Mouse (Mus musculus) intestine, embryonic 16.5 days (tissue): ENCODE results near the gene Rbpjl. TPM values are rescaled to one million over a fixed set of nuclear protein-coding genes. Genes with fewer than 3 reads are reported as not detected.

Experiments
- ATAC-seq: fragments of 200-750 bp; cut with Nextera tagmentation; 2 replicates; pipeline ENCODE4 v1.8.0; 2017; ENCODE audit warnings: moderate TSS enrichment, moderate library complexity
- H3K27ac ChIP-seq: fragments of 300-500 bp; sonication (generic); 2 replicates; pipeline ENCODE4 v1.5.1; 2014; ENCODE audit warnings: mild to moderate bottlenecking, low read length
- H3K27me3 ChIP-seq: fragments of 300-500 bp; sonication (generic); replicated peaks from 2 replicates; pipeline ENCODE4 v1.6.1; 2014; ENCODE audit warnings: low read length, control low read depth, mixed read lengths; ENCODE audit not compliant: control insufficient read depth, insufficient read depth
- H3K36me3 ChIP-seq: fragments of 300-500 bp; sonication (generic); 2 replicates; pipeline ENCODE4 v1.6.1; 2014; ENCODE audit warnings: low read length, control low read depth; ENCODE audit not compliant: control insufficient read depth, insufficient read depth
- H3K4me1 ChIP-seq: fragments of 300-500 bp; sonication (generic); 2 replicates; pipeline ENCODE4 v1.6.1; 2014; ENCODE audit warnings: low read length, control low read depth, mixed read lengths; ENCODE audit not compliant: control insufficient read depth, insufficient read depth
- H3K4me2 ChIP-seq: fragments of 300-500 bp; sonication (generic); 2 replicates; pipeline ENCODE4 v1.6.1; 2014; ENCODE audit warnings: low read depth, low read length, control low read depth
- H3K4me3 ChIP-seq: fragments of 300-500 bp; sonication (generic); 2 replicates; pipeline ENCODE4 v1.5.1; 2014; ENCODE audit warnings: mild to moderate bottlenecking, low read length
- H3K9ac ChIP-seq: fragments of 300-500 bp; sonication (generic); 2 replicates; pipeline ENCODE4 v1.6.1; 2014; ENCODE audit warnings: low read depth, low read length
- H3K9me3 ChIP-seq: fragments of 300-500 bp; sonication (generic); 2 replicates; pipeline ENCODE4 v1.6.1; 2016; ENCODE audit warnings: low read length, control low read depth; ENCODE audit not compliant: control insufficient read depth
- WGBS: fragments of 180-500 bp; shearing (Covaris S2); extraction: QIAGEN DNeasy Blood & Tissue Kit; methylation state at CpG from one replicate; pipeline ENCODE4 v1.1.7; 2014; 5-methylcytosine and 5-hydroxymethylcytosine counted together
- polyA plus RNA-seq: library from polyadenylated mRNA; unstranded; fragments of >200 nt; fragmentation: Nextera tagmentation; extraction: Ambion mirVana; gene quantifications from 2 replicates; pipeline ENCODE4 v1.2.1, GENCODE M21; 2015

The Rbpjl gene
- polyA plus RNA-seq, 1 experiment from 2014 or later, result 25.1 TPM

DNA sequence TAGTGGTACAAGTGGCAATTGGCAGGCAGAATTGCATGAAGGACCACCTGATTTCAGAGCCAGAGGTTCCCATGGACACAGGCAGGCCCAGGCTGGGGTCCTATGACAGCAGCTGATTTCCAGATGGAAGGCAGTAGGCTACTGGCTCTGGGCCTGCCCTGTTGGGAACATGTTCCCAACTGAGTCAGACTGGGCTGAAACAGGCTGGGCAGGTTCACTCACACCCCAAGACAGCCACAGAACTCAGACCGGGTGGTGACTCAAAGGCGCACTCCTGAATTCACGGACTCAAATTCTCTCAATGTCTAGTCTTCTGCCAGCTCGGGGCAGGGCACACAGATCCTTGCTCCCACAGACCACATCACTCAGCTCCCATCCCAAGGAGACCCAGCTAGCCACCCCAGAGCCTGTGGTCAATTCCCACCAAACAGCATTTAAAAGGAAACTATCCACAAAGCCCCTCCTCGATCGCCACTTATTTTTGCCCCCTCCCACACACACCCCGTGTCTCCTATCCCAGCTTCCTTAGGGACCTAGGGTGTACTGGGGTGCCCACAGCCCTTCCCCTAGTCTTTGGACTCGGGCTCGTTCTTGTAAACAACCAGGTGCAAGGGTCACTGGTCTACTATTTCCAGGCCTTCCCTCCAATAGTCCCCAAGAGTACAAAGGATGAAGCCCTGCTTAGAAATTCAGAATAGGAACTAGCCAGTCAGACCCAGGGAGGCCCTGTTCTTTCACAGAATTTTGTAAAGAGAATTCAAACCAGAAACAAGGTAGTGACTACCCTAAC, 28.9 kb downstream of the Rbpjl start:
- WGBS, result 39% methylated on average over 9 of the region's 9 CpGs
- Histone ChIP-seq H3K36me3 (peaks cover 7% of the 10 kb centered on the region; the same call in 1 of the 2 replicates), H3K9me3 (no peaks in the 10 kb centered on the region), H3K4me2 (peak overlapping the region; percentile 60), H3K9ac (peak overlapping the region; percentile 69), H3K27ac (peak overlapping the region; percentile 95), H3K4me3 (peak overlapping the region; percentile 27), H3K4me1 (peaks cover 73% of the 10 kb centered on the region), H3K27me3 (no peaks in the 10 kb centered on the region)
- ATAC-seq, result peak; percentile 67

DNA sequence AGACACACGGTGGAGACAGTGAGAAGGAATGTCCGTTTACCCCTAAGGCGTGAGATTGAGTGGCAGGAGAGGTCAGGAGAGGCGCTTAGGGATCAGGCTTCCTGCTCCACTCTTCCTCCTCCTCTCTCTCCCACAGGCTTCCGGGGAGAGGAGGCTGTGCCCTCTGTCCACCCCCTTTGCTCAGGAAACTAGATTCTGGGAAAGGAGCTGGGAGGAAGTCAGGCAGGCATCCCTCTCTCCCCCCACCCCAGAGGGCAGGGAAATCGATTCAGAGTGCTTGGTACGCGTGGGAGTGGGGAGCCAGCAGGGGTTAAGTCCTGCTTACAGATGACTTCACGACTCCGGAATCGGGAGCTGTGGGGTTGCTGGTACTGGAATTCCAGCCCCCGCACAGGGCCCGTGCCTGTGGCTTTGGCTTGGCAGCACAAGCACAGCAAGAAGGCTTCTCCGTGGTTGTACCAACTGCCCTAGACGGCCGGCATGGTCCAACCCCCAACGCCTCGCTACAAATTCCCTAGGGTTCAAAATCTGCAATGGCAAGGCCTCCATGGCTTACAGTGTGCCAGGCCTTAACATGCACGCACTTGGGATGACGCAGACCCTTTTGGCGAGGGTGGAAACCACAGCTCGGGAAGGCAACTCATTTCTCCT, 29.7 kb downstream of the Rbpjl start:
- WGBS, result 16% methylated on average over 22 of the region's 22 CpGs
- Histone ChIP-seq H3K4me2 (peak overlapping the region; percentile 60), H3K27ac (peak overlapping the region; percentile 95), H3K4me3 (peak overlapping the region; percentile 27), H3K27me3 (no peaks in the 10 kb centered on the region), H3K36me3 (peaks cover 7% of the 10 kb centered on the region; the same call in 1 of the 2 replicates), H3K9ac (peak overlapping the region; percentile 69), H3K9me3 (no peaks in the 10 kb centered on the region), H3K4me1 (peaks cover 74% of the 10 kb centered on the region)
- ATAC-seq, result 0 out of 2 replicates have a peak, but pooled peaks have one; percentile 4

DNA sequence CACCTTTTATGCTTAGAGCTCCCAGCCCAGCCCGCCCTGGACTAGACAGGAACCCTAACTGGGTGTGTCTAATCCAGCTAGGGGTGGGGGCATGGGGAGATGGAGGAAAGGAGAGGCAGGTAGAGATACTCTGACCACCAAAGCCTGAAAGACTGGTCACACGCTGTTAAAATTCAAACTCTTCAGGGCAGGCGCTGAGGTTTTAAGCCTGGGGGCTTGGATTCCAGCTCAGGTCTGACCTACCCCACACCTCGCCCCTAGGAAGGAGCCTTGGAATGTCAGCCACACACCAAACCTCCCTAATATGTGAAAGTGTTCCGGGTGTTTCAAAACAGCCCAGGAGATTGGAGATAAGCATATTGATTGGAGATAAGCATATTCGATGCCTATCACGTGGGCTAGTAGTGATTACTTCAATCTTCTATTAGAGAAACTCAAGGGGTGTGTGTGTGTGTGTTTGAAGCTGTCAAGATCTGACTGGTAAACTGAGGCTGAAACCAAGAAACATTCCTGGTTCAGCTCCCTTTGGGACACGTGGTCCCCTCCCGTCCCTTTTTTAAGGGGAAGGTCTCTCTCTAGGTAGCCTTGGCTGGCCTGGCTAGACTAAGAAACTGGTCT, 30.4 kb downstream of the Rbpjl start:
- peak overlapping the region; percentile 27 for H3K4me3 ChIP-seq
- peak overlapping the region; percentile 95 for H3K27ac ChIP-seq
- H3K9me3 ChIP-seq, result no peaks in the 10 kb centered on the region
- H3K9ac ChIP-seq, result peak overlapping the region; percentile 69
- H3K27me3 ChIP-seq, result no peaks in the 10 kb centered on the region
- peaks cover 74% of the 10 kb centered on the region for H3K4me1 ChIP-seq
- peaks cover 5% of the 10 kb centered on the region; the same call in 1 of the 2 replicates for H3K36me3 ChIP-seq
- peak overlapping the region; percentile 60 for H3K4me2 ChIP-seq
- no peak for ATAC-seq
- WGBS, result 63% methylated on average over 9 of the region's 9 CpGs

DNA sequence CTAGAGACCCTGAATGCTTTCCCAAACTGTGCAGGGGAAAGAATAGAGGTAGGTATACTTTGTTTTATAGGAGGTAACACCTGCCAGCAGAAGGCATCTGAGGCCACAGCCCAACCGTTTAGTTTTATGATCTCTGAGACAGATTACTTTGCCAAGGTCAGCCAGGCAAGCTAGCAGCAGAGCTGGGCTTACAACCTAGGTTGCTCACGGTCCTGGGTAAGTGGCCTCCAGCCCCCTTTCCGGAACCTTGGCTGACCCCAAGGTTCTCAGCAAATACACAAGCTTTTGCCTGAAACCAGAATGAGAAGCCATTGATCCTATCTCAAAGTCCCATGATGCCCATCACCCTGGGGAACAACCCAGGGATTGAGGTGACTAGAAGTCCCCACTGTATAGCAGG, 31.7 kb downstream of the Rbpjl start:
- H3K36me3 ChIP-seq, result no peaks in the 10 kb centered on the region
- peak overlapping the region; percentile 59 for H3K4me2 ChIP-seq
- H3K27me3 ChIP-seq, result no peaks in the 10 kb centered on the region
- no peak for ATAC-seq
- WGBS, result 47% methylated on average over 3 of the region's 3 CpGs
- H3K27ac ChIP-seq, result peak overlapping the region; percentile 95
- H3K9ac ChIP-seq, result no peak overlapping the region
- H3K9me3 ChIP-seq, result no peaks in the 10 kb centered on the region
- 0 out of 2 replicates have a peak overlapping the region, but pooled peaks have one; percentile 2 for H3K4me3 ChIP-seq
- peaks cover 77% of the 10 kb centered on the region for H3K4me1 ChIP-seq

DNA sequence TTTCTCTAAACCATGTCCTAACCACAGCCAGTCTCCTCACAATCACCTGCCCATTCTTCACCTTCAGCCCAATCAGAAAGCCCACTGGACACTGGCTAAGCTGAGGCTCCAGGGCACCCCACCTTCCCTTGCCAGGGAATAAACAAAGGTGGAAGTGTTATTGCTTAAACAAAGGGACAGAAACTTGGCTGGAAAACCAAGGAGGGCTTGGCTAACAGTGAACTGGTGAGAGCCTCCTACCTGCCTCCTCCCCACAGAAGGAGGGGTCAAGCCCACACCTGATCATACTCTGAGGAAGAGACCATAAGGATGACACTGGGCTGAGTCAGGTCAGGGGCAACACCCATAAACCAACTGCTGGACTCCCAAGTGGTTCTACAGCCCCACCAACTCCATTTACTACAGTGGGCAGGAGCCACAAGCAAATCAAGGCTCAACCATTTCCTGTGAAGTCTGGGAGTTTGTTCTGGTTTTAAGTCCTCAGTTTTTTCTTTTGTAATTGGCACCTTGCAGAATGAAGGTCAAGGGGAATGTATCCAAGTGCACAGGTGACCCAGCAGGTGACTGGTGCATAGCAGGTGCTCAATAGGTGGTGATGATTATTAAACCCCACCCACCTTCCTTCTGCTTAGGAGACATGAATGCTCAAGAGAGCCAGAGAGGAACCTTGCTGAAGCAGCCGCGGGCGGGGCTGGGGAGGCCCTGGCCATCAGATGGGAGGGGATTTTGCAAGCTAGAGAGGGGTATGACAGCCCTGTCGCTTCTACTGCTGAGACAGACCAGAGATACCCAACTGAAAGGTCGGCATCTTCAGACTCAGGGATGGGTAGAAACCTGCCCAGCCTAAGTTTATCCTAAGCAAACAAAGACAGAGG, 32.5 kb downstream of the Rbpjl start:
- Histone ChIP-seq H3K9me3 (no peaks in the 10 kb centered on the region), H3K4me2 (peak overlapping the region; percentile 59), H3K4me3 (no peak overlapping the region), H3K9ac (peak overlapping the region; percentile 63; the same call in 1 of the 2 replicates), H3K27ac (peak overlapping the region; percentile 95), H3K27me3 (no peaks in the 10 kb centered on the region), H3K4me1 (peaks cover 78% of the 10 kb centered on the region), H3K36me3 (no peaks in the 10 kb centered on the region)
- 25% methylated on average over 5 of the region's 5 CpGs for whole genome bisulfite sequencing
- ATAC-seq, result no peak

DNA sequence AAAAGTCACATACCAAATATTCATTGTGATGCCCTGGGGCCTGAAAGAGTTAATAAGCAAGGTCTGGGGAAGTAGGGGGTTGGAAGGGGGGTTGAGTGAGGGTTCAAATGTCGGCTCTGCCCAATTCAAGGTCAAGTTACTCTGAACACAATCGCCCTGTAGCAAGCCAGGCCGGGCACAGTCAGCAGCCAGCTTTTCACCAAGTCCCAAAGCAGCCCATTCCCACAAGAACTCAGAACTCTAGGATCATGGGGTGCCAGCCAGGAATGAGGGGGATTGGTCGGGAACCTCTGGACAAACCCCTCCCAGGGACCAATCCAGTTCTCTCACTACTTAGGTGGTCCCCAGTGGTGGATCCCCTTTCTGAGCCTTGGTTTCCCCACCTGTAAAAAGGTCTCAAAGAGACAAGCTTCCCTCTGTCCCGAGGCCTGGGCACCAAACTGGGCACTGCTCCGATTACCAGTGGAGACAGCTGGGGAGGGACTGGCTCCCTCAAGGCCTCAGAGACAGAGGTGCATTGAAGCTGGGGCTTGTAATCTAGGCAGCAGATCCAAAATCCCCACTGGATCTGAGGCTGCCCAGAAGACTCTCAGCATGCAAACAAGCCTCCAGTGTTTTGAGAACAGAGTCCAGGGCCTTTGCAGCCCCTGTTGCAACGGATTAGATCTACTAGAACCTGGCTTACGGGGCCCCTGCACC, 33.4 kb downstream of the Rbpjl start:
- Histone ChIP-seq H3K9ac (peak overlapping the region; percentile 63), H3K4me2 (peak overlapping the region; percentile 59), H3K9me3 (no peaks in the 10 kb centered on the region), H3K27me3 (no peaks in the 10 kb centered on the region), H3K27ac (peak overlapping the region; percentile 95), H3K4me1 (peaks cover 71% of the 10 kb centered on the region), H3K36me3 (no peaks in the 10 kb centered on the region), H3K4me3 (peak overlapping the region; percentile 28)
- 24% methylated on average over 8 of the region's 8 CpGs for whole genome bisulfite sequencing
- ATAC-seq, result no peak

DNA sequence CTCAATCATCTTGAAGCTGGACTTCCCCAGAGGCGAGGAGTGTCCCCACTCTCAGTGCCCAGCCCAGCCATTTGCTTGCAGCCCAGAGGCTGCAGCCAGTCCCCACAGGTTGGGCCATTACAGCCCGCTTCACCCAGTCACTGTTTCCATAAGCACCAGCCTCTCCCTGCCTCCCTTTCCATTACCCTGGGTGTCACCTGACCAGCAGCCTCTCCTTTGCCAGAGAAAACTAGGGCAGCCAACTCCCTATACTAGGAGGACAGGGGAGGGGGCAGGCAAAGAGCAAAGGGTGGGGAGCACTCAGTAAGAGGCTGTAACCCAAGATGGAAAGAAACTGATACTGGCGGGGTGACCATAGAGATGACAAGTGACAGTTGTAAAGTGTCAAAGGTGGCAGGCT, 34.0 kb downstream of the Rbpjl start:
- 49% methylated on average over 3 of the region's 3 CpGs for WGBS
- Histone ChIP-seq H3K9me3 (no peaks in the 10 kb centered on the region), H3K27ac (peak overlapping the region; percentile 95), H3K27me3 (no peaks in the 10 kb centered on the region), H3K36me3 (no peaks in the 10 kb centered on the region), H3K4me3 (peak overlapping the region; percentile 28), H3K4me1 (peaks cover 65% of the 10 kb centered on the region), H3K4me2 (peak overlapping the region; percentile 59), H3K9ac (peak overlapping the region; percentile 63)
- ATAC-seq, result peak; percentile 66

DNA sequence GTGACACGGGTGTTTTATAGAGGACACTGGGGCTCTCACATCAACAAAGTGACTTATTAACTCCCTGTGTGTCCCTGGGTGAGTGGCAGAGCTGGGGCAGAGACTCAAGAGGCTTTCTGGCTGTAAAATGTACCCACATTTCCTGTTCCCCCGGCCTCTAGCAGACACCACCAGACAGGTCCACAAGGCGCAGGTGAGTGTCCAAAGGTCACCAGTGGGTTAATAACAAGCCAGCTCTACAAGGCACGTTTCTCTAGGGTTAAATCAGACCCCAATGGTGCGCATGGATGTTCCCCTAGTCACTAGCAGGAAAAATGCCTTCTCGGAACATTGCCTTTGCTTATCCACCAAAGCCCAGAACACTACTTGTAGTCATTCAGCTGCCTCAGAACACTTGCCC, 34.8 kb downstream of the Rbpjl start:
- H3K4me1 ChIP-seq, result peaks cover 58% of the 10 kb centered on the region
- H3K4me3 ChIP-seq, result peak overlapping the region; percentile 30
- H3K36me3 ChIP-seq, result no peaks in the 10 kb centered on the region
- H3K27ac ChIP-seq, result peak overlapping the region; percentile 95
- H3K27me3 ChIP-seq, result no peaks in the 10 kb centered on the region
- peak; percentile 78 for ATAC-seq
- 43% methylated on average over 6 of the region's 6 CpGs for WGBS
- H3K9me3 ChIP-seq, result no peaks in the 10 kb centered on the region
- peak overlapping the region; percentile 84 for H3K4me2 ChIP-seq
- H3K9ac ChIP-seq, result 0 out of 2 replicates have a peak overlapping the region, but pooled peaks have one; percentile 20
